Mouse (Mus musculus) heart, embryonic 14.5 days (tissue): ENCODE results near the gene Bloc1s4. TPM values are rescaled to one million over a fixed set of nuclear protein-coding genes. Genes with fewer than 3 reads are reported as not detected.

Source experiments
- ATAC-seq: fragments of 200-750 bp; cut with Nextera tagmentation; 2 replicates; pipeline ENCODE4 v1.8.0; 2017; ENCODE audit warnings: low read depth, moderate TSS enrichment; ENCODE audit not compliant: insufficient number of reproducible peaks, insufficient read depth, low FRiP score
- H3K27ac ChIP-seq, 2 experiments: fragments of 200-500 bp in 1 of 2; fragments of 300-500 bp in 1 of 2; sonication (generic) in 1 of 2; replicated peaks in 1 of 2; 2 replicates each; pipeline ENCODE4 v1.5.1; 2012 to 2014; ENCODE audit warnings: low read depth in 2 of 2, low read length in 2 of 2, control low read depth in 1 of 2, mild to moderate bottlenecking in 1 of 2, mixed read lengths in 1 of 2; ENCODE audit not compliant: control insufficient read depth in 1 of 2, insufficient read depth in 1 of 2
- H3K27me3 ChIP-seq: fragments of 300-500 bp; sonication (generic); 2 replicates; pipeline ENCODE4 v1.6.1; 2014; ENCODE audit warnings: mild to moderate bottlenecking, low read length, control low read depth; ENCODE audit not compliant: control insufficient read depth, insufficient read depth
- H3K36me3 ChIP-seq: fragments of 300-500 bp; sonication (generic); 2 replicates; pipeline ENCODE4 v1.6.1; 2014; ENCODE audit warnings: mild to moderate bottlenecking, control low read depth, low read length, mixed read lengths; ENCODE audit not compliant: control insufficient read depth, insufficient read depth
- H3K4me1 ChIP-seq, 2 experiments: fragments of 200-500 bp in 1 of 2; fragments of 300-500 bp in 1 of 2; sonication (generic) in 1 of 2; 2 replicates each; pipeline ENCODE4 v1.6.1; 2012 to 2014; ENCODE audit warnings: low read length in 2 of 2, control low read depth in 1 of 2, mixed read lengths in 1 of 2; ENCODE audit not compliant: control insufficient read depth in 2 of 2, insufficient read depth in 2 of 2
- H3K4me2 ChIP-seq: fragments of 300-500 bp; sonication (generic); 2 replicates; pipeline ENCODE4 v1.6.1; 2014; ENCODE audit warnings: mild to moderate bottlenecking, low read length
- H3K4me3 ChIP-seq, 2 experiments: fragments of 200-500 bp in 1 of 2; fragments of 300-500 bp in 1 of 2; sonication (generic) in 1 of 2; 2 replicates each; pipeline ENCODE4 v1.5.1; 2012 to 2014; ENCODE audit warnings: low read length in 2 of 2, mild to moderate bottlenecking in 2 of 2, control low read depth in 1 of 2, low read depth in 1 of 2, moderate library complexity in 1 of 2; ENCODE audit not compliant: control insufficient read depth in 1 of 2, insufficient read depth in 1 of 2
- H3K9ac ChIP-seq: fragments of 300-500 bp; sonication (generic); 2 replicates; pipeline ENCODE4 v1.6.1; 2014; ENCODE audit warnings: mild to moderate bottlenecking, low read length
- H3K9me3 ChIP-seq: fragments of 300-500 bp; sonication (generic); 2 replicates; pipeline ENCODE4 v1.6.1; 2016; ENCODE audit warnings: low read length, control low read depth; ENCODE audit not compliant: control insufficient read depth
- WGBS: fragments of 180-500 bp; shearing (Covaris S2); extraction: QIAGEN DNeasy Blood & Tissue Kit; methylation state at CpG from one replicate; pipeline ENCODE4 v1.1.7; 2014; 5-methylcytosine and 5-hydroxymethylcytosine counted together
- polyA plus RNA-seq: library from polyadenylated mRNA; unstranded; fragments of >200 nt; fragmentation: Nextera tagmentation; extraction: Ambion mirVana; gene quantifications from 2 replicates; pipeline ENCODE4 v1.2.1, GENCODE M21; 2014

Bloc1s4 gene
- polyA plus RNA-seq, 1 experiment from 2014 or later: 22.7 TPM

- Histone ChIP-seq H3K9me3 (no peaks in the 10 kb centered on the region), H3K9ac (no peak overlapping the region), H3K4me2 (no peak overlapping the region), H3K4me3 (no peak overlapping the region), H3K27me3 (no peaks in the 10 kb centered on the region), H3K4me1 (peaks cover 11 to 18% of the 10 kb centered on the region in 2 experiments), H3K27ac (no peak overlapping the region), H3K36me3 (no peaks in the 10 kb centered on the region)
- ATAC-seq: no peak
- WGBS: 51% methylated on average over 16 of the region's 16 CpGs
Observed at GRCm38 (mm10) chr5:36738799-36739615, 9.4 kb downstream of the Bloc1s4 start.

GRCm38 (mm10) chr5:36737765-36738164 is 10.7 kb downstream of the Bloc1s4 start:
- WGBS: 57% methylated on average over 4 of the region's 4 CpGs
- Histone ChIP-seq H3K4me1 (peaks cover 11 to 18% of the 10 kb centered on the region in 2 experiments), H3K9me3 (no peaks in the 10 kb centered on the region), H3K27ac (no peak overlapping the region), H3K4me2 (no peak overlapping the region), H3K4me3 (no peak overlapping the region), H3K27me3 (no peaks in the 10 kb centered on the region), H3K9ac (no peak overlapping the region), H3K36me3 (no peaks in the 10 kb centered on the region)
- no peak for ATAC-seq

GRCm38 (mm10) chr5:36736009-36736408 is 12.4 kb downstream of the Bloc1s4 start:
- Histone ChIP-seq H3K9ac (no peak overlapping the region), H3K27ac (no peak overlapping the region), H3K27me3 (no peaks in the 10 kb centered on the region), H3K4me2 (peak overlapping the region; percentile 1; the same call in 1 of the 2 replicates), H3K9me3 (no peaks in the 10 kb centered on the region), H3K36me3 (no peaks in the 10 kb centered on the region), H3K4me3 (no peak overlapping the region), H3K4me1 (peaks cover 11 to 22% of the 10 kb centered on the region in 2 experiments)
- ATAC-seq: no peak
- 56% methylated on average over 8 of the region's 8 CpGs for WGBS

GRCm38 (mm10) chr5:36735106-36735505 is 13.3 kb downstream of the Bloc1s4 start:
- WGBS: 81% methylated on average over 6 of the region's 6 CpGs
- H3K27ac ChIP-seq: no peak overlapping the region
- no peak overlapping the region for H3K4me3 ChIP-seq
- ATAC-seq: no peak
- H3K27me3 ChIP-seq: no peaks in the 10 kb centered on the region
- no peak overlapping the region for H3K4me2 ChIP-seq
- H3K9ac ChIP-seq: no peak overlapping the region
- peaks cover 11 to 22% of the 10 kb centered on the region in 2 experiments for H3K4me1 ChIP-seq
- no peaks in the 10 kb centered on the region for H3K9me3 ChIP-seq
- no peaks in the 10 kb centered on the region for H3K36me3 ChIP-seq

GRCm38 (mm10) chr5:36733405-36733804 is 15.0 kb downstream of the Bloc1s4 start:
- no peak overlapping the region for H3K27ac ChIP-seq
- H3K4me3 ChIP-seq: no peak overlapping the region
- no peak overlapping the region for H3K9ac ChIP-seq
- 56% methylated on average over 3 of the region's 3 CpGs for WGBS
- no peaks in the 10 kb centered on the region for H3K9me3 ChIP-seq
- no peak overlapping the region for H3K4me2 ChIP-seq
- peaks cover 5 to 11% of the 10 kb centered on the region in 2 experiments; a peak in 3 of 4 replicates for H3K4me1 ChIP-seq
- no peaks in the 10 kb centered on the region for H3K27me3 ChIP-seq
- no peak for ATAC-seq
- H3K36me3 ChIP-seq: no peaks in the 10 kb centered on the region

- ATAC-seq: no peak
- Histone ChIP-seq H3K27ac (no peak overlapping the region), H3K9ac (no peak overlapping the region), H3K4me2 (no peak overlapping the region), H3K27me3 (no peaks in the 10 kb centered on the region), H3K36me3 (no peaks in the 10 kb centered on the region), H3K4me3 (no peak overlapping the region), H3K9me3 (no peaks in the 10 kb centered on the region), H3K4me1 (peaks cover 5 to 8% of the 10 kb centered on the region in 2 experiments; a peak in 2 of 4 replicates)
- 50% methylated on average over 7 of the region's 7 CpGs for WGBS
Observed at GRCm38 (mm10) chr5:36731901-36732652, 16.4 kb downstream of the Bloc1s4 start.

GRCm38 (mm10) chr5:36730689-36731088 is 17.8 kb downstream of the Bloc1s4 start:
- no peak overlapping the region for H3K4me3 ChIP-seq
- no peaks in the 10 kb centered on the region for H3K36me3 ChIP-seq
- WGBS: 72% methylated on average over 3 of the region's 3 CpGs
- no peak overlapping the region for H3K4me2 ChIP-seq
- H3K4me1 ChIP-seq: peaks cover 9 to 12% of the 10 kb centered on the region in 2 experiments
- H3K9me3 ChIP-seq: no peaks in the 10 kb centered on the region
- no peak overlapping the region for H3K9ac ChIP-seq
- H3K27me3 ChIP-seq: no peaks in the 10 kb centered on the region
- no peak overlapping the region for H3K27ac ChIP-seq
- no peak for ATAC-seq
